Mouse (Mus musculus): ENCODE measurements around the gene Gpatch8. TPM values are rescaled to one million over a fixed set of nuclear protein-coding genes. Genes with fewer than 3 reads are reported as not detected.

Gene Gpatch8
- polyA plus RNA-seq, 1 experiment from 2014 or later = 25.1 TPM

GRCm38 (mm10) chr11:102534078-102534477 lies 22.1 kb downstream of the Gpatch8 start:
- DNase-seq (ENCODE audit: low spot score) (no peak), ATAC-seq (replicated peaks; ENCODE audit: low FRiP score, low read depth) (no peak)
- Histone ChIP-seq H3K27me3 (ENCODE audit: insufficient read depth, low read length) (no peaks in the 10 kb centered on the region), H3K4me1 (replicated peaks; ENCODE audit: insufficient read depth, low read length) (no peaks in the 10 kb centered on the region), H3K9ac (ENCODE audit: low read depth, low read length) (no peak overlapping the region), H3K4me3 (replicated peaks; ENCODE audit: low read depth, low read length) (no peak overlapping the region), H3K4me2 (ENCODE audit: low read length) (no peak overlapping the region), H3K27ac (no peak overlapping the region), H3K36me3 (ENCODE audit: insufficient read depth, low read length) (no peaks in the 10 kb centered on the region; the same call in 1 of the 2 replicates), H3K9me3 (replicated peaks; ENCODE audit: low read length) (no peaks in the 10 kb centered on the region)
- TF ChIP-seq CTCF (IDR thresholded peaks at IDR 0.05; ENCODE audit: low read depth) = no peak
- 83% methylated on average over 2 of the region's 2 CpGs for WGBS

GRCm38 (mm10) chr11:102531425-102531824 lies 24.8 kb downstream of the Gpatch8 start:
- no peaks in the 10 kb centered on the region for H3K27me3 ChIP-seq (ENCODE audit: insufficient read depth, low read length)
- H3K4me2 ChIP-seq (ENCODE audit: low read length) = no peak overlapping the region
- no peak for DNase-seq (ENCODE audit: low spot score)
- no peak overlapping the region for H3K4me3 ChIP-seq (replicated peaks; ENCODE audit: low read depth, low read length)
- no peak for TF ChIP-seq CTCF (IDR thresholded peaks at IDR 0.05; ENCODE audit: low read depth)
- H3K36me3 ChIP-seq (ENCODE audit: insufficient read depth, low read length) = no peaks in the 10 kb centered on the region; the same call in 1 of the 2 replicates
- no peak for ATAC-seq (replicated peaks; ENCODE audit: low FRiP score, low read depth)
- H3K9ac ChIP-seq (ENCODE audit: low read depth, low read length) = no peak overlapping the region
- H3K27ac ChIP-seq = peak overlapping the region; percentile 13; the same call in 1 of the 2 replicates
- H3K4me1 ChIP-seq (replicated peaks; ENCODE audit: insufficient read depth, low read length) = 0 out of 2 replicates have a peak, but pooled peaks cover 4% of the 10 kb centered on the region
- no peaks in the 10 kb centered on the region for H3K9me3 ChIP-seq (replicated peaks; ENCODE audit: low read length)
- 38% methylated on average over 5 of the region's 5 CpGs for WGBS

- H3K9me3 ChIP-seq (replicated peaks; ENCODE audit: low read length) = no peaks in the 10 kb centered on the region
- WGBS = 91% methylated on average over 1 of the region's 1 CpGs
- ATAC-seq (replicated peaks; ENCODE audit: low FRiP score, low read depth) (no peak), DNase-seq (ENCODE audit: low spot score) (no peak)
- H3K36me3 ChIP-seq (ENCODE audit: insufficient read depth, low read length) = 0 out of 2 replicates have a peak, but pooled peaks cover 8% of the 10 kb centered on the region
- no peak overlapping the region for H3K4me3 ChIP-seq (replicated peaks; ENCODE audit: low read depth, low read length)
- no peak for TF ChIP-seq CTCF (IDR thresholded peaks at IDR 0.05; ENCODE audit: low read depth)
- no peaks in the 10 kb centered on the region for H3K27me3 ChIP-seq (ENCODE audit: insufficient read depth, low read length)
- H3K27ac ChIP-seq = no peak overlapping the region
- no peak overlapping the region for H3K9ac ChIP-seq (ENCODE audit: low read depth, low read length)
- no peaks in the 10 kb centered on the region for H3K4me1 ChIP-seq (replicated peaks; ENCODE audit: insufficient read depth, low read length)
- H3K4me2 ChIP-seq (ENCODE audit: low read length) = no peak overlapping the region
These were observed 41.3 kb downstream of the Gpatch8 start for GRCm38 (mm10) chr11:102514793-102515424.

GRCm38 (mm10) chr11:102510226-102510625 lies 46.0 kb downstream of the Gpatch8 start:
- peak overlapping the region; percentile 50; the same call in 1 of the 2 replicates for H3K27ac ChIP-seq
- no peak for TF ChIP-seq CTCF (IDR thresholded peaks at IDR 0.05; ENCODE audit: low read depth)
- 59% methylated on average over 6 of the region's 6 CpGs for WGBS
- ATAC-seq (replicated peaks; ENCODE audit: low FRiP score, low read depth) = no peak
- peaks cover 8% of the 10 kb centered on the region for H3K36me3 ChIP-seq (ENCODE audit: insufficient read depth, low read length)
- H3K4me2 ChIP-seq (ENCODE audit: low read length) = no peak overlapping the region
- DNase-seq (ENCODE audit: low spot score) = no peak
- H3K9ac ChIP-seq (ENCODE audit: low read depth, low read length) = no peak overlapping the region
- no peak overlapping the region for H3K4me3 ChIP-seq (replicated peaks; ENCODE audit: low read depth, low read length)
- H3K27me3 ChIP-seq (ENCODE audit: insufficient read depth, low read length) = no peaks in the 10 kb centered on the region
- no peaks in the 10 kb centered on the region for H3K4me1 ChIP-seq (replicated peaks; ENCODE audit: insufficient read depth, low read length)
- H3K9me3 ChIP-seq (replicated peaks; ENCODE audit: low read length) = no peaks in the 10 kb centered on the region

DNA sequence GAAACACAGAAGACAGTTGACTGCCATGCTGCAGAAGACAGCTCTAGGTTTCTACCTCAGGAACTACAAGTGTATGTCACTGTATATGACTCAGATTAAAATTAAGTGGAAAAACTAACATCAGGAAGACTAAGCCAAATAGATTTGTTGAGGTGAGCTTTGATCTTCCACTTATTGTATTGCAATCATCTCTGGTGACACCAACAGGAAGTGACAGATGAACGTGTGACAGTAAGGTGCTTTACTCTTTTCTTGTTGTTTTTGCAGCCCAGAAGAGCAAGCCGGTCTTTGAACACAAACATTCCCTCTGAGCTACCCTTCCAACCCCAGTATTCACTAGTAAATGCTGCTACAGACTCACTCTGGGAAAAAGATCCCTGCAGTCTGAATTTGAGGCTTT lies 59.5 kb downstream of the Gpatch8 start:
- ATAC-seq (replicated peaks; ENCODE audit: low FRiP score, low read depth) (no peak), DNase-seq (ENCODE audit: low spot score) (no peak)
- Histone ChIP-seq H3K4me1 (replicated peaks; ENCODE audit: insufficient read depth, low read length) (no peaks in the 10 kb centered on the region), H3K27ac (no peak overlapping the region), H3K9ac (ENCODE audit: low read depth, low read length) (no peak overlapping the region), H3K4me3 (replicated peaks; ENCODE audit: low read depth, low read length) (no peak overlapping the region), H3K4me2 (ENCODE audit: low read length) (no peak overlapping the region), H3K36me3 (ENCODE audit: insufficient read depth, low read length) (peaks cover 14% of the 10 kb centered on the region; the same call in 1 of the 2 replicates), H3K27me3 (ENCODE audit: insufficient read depth, low read length) (no peaks in the 10 kb centered on the region), H3K9me3 (replicated peaks; ENCODE audit: low read length) (no peaks in the 10 kb centered on the region)
- no peak for TF ChIP-seq CTCF (IDR thresholded peaks at IDR 0.05; ENCODE audit: low read depth)
- 56% methylated on average over 2 of the region's 2 CpGs for WGBS

DNA sequence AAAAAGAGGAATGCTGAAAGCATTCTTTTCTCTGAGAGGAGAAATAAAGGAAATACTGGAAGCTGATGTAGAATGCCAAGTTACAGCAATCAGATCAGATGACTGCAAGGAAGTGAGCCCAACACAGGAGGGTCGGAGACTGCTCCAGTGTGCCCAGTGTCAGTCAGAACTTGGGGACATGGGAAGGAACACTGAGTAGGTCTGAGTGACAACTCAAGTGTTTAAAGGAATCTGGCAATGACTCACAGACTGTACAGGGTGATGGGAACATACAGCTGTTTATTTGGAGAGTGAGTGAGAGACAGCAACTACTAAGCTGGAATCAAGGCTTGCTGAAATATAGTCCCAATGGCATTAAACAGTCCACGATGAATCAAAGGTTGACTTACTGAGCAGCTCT lies 60.0 kb downstream of the Gpatch8 start:
- Histone ChIP-seq H3K27ac (no peak overlapping the region), H3K4me1 (replicated peaks; ENCODE audit: insufficient read depth, low read length) (no peaks in the 10 kb centered on the region), H3K9me3 (replicated peaks; ENCODE audit: low read length) (no peaks in the 10 kb centered on the region), H3K4me2 (ENCODE audit: low read length) (no peak overlapping the region), H3K27me3 (ENCODE audit: insufficient read depth, low read length) (no peaks in the 10 kb centered on the region), H3K4me3 (replicated peaks; ENCODE audit: low read depth, low read length) (no peak overlapping the region), H3K9ac (ENCODE audit: low read depth, low read length) (no peak overlapping the region), H3K36me3 (ENCODE audit: insufficient read depth, low read length) (peaks cover 14% of the 10 kb centered on the region; the same call in 1 of the 2 replicates)
- WGBS = 85% methylated on average over 2 of the region's 2 CpGs
- ATAC-seq (replicated peaks; ENCODE audit: low FRiP score, low read depth) = no peak
- DNase-seq (ENCODE audit: low spot score) = no peak
- TF ChIP-seq CTCF (IDR thresholded peaks at IDR 0.05; ENCODE audit: low read depth) = no peak

Measured in kidney, postnatal 0 days (tissue).